Mouse (Mus musculus): ENCODE measurements around the gene Slc9a4.
"Not testable (repeated sequence)": the region's sequence is repeated elsewhere in the genome, so short reads cannot be mapped to it uniquely, and the experiment has no call there.

Slc9a4 gene

GRCm38 (mm10) chr1:40650803-40651497, 71.1 kb downstream of the Slc9a4 start:
- DNase-seq, result peak; percentile 23

GRCm38 (mm10) chr1:40657035-40657434, 77.2 kb downstream of the Slc9a4 start:
- no peak for DNase-seq

DNA sequence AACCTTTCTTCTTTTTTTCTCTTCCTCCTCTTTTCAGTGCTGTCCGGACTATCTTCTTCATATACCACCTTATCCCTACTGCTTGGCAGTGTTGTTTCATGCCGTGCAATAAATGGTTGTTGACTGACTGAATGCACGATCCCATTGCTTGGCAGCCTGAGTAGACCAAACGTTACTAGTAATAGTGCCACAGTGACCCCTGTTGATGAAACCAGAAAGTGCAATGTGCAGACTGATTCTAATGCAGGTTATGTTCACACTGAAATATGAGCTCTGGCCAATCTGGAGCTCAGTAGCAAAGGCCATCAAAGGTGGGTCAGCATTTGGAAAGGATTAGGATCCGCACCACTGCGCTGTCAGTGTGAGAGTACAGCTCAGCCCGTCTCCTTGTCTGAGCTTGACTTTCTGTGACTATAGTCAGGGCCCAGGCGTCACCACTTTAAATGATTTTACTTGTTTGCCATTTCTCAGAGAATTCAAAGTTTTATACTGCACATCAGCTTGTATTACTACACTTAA, 78.2 kb downstream of the Slc9a4 start:
- peak; percentile 80 for DNase-seq

DNA sequence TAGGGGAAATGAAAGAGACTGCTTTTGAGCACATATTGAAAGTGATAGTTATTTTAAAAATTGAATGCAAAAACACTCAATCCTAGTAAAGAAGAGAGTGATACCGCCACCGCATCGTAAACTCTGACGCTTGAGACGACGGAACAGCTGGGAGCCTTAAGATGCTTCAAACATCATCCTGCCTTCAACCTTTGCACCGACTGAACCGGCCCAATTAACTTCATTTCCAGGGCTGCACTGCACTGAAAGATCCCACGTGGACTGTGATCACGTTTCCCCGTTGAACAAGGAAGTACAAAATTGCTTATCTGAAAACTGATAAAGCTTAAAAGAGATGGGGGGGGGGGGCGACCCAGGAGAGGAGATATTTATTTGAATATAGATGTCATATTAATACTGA, 79.1 kb downstream of the Slc9a4 start:
- peak; percentile 24 for DNase-seq

- no peak for DNase-seq
Measured at GRCm38 (mm10) chr1:40659496-40659895, 79.6 kb downstream of the Slc9a4 start.

GRCm38 (mm10) chr1:40660838-40661237, 81.0 kb downstream of the Slc9a4 start:
- no peak for DNase-seq

- no peak for DNase-seq
Measured at GRCm38 (mm10) chr1:40665401-40666370, 85.8 kb downstream of the Slc9a4 start.

DNA sequence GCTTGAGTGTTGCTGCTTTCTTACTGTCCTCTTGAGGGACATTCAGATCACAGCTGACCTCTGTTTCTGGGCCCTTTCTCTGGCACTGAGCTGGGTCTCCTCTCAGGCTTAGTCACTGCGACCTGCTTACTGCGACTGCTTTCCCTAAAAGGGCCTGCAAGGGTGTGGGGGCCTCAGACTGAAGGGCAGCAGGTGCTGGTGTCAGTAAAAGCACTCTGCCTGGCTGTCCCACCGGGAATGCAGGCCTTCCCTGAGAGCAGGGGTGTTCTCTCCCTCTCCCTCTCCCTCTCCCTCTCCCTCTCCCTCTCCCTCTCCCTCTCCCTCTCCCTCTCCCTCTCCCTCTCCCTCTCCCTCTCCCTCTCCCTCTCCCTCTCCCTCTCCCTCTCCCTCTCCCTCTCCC, 87.6 kb downstream of the Slc9a4 start:
- DNase-seq, result not testable (repeated sequence)

- DNase-seq, result no peak
Measured at GRCm38 (mm10) chr1:40670025-40670424, 90.1 kb downstream of the Slc9a4 start.

DNA sequence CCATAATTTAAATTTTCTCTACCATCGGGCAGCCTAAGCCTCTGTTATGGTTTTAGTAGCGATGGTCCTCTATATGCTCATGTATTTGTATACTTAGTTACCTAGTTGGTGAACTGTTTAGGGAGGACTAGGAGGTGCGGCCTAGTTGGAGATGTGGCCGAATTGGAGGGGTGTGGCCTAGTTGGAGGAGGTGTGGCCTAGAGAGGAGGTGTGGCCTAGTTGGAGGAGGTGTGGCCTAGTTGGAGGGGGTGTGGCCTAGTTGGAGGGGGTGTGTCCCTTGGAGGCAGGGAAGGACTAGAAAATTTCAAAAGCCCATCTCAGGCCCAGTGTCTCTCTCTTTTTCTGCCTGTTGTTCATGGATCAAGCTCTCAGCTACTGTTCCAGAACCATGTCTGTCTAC, 91.6 kb downstream of the Slc9a4 start:
- no peak for DNase-seq

GRCm38 (mm10) chr1:40677306-40677705, 97.4 kb downstream of the Slc9a4 start:
- peak; percentile 52 for DNase-seq
